Mouse (Mus musculus) MEL (cell line): ENCODE results near the gene Pttg1. TPM values are rescaled to one million over a fixed set of nuclear protein-coding genes. Genes with fewer than 3 reads are reported as not detected.

ENCODE experiments used
- DNase-seq: peaks from one replicate; pipeline ENCODE4 v3.0.0; 2011; ENCODE audit warnings: low read depth, low spot score
- H3K27ac ChIP-seq: 2 replicates; pipeline ENCODE4 v1.5.1; 2012; ENCODE audit warnings: low read depth, mild to moderate bottlenecking, control low read depth, low read length, moderate library complexity; ENCODE audit not compliant: control insufficient read depth
- H3K27me3 ChIP-seq, 2 experiments: fragments of 150-350 bp in 1 of 2; sonication (generic) in 1 of 2; 2 replicates each; pipeline ENCODE4 v1.6.1; 2012; ENCODE audit warnings: low read length in 2 of 2, mild to moderate bottlenecking in 2 of 2, improper control_type of control experiment in 1 of 2, moderate library complexity in 1 of 2; ENCODE audit not compliant: insufficient read depth in 2 of 2, control insufficient read depth in 1 of 2
- H3K36me3 ChIP-seq, 2 experiments: 2 replicates each; pipeline ENCODE4 v1.6.1; 2012 to 2014; ENCODE audit warnings: low read length in 2 of 2, improper control_type of control experiment in 1 of 2, inconsistent platforms in 1 of 2, mild to moderate bottlenecking in 1 of 2; ENCODE audit not compliant: insufficient read depth in 2 of 2, control insufficient read depth in 1 of 2
- H3K4me1 ChIP-seq, 2 experiments: fragments of 150-350 bp in 1 of 2; sonication (generic) in 1 of 2; 2 replicates each; pipeline ENCODE4 v1.6.1; 2012; ENCODE audit warnings: low read length in 2 of 2, improper control_type of control experiment in 1 of 2, mild to moderate bottlenecking in 1 of 2; ENCODE audit not compliant: insufficient read depth in 2 of 2, control insufficient read depth in 1 of 2
- H3K4me3 ChIP-seq, 2 experiments: fragments of 150-350 bp in 1 of 2; sonication (generic) in 1 of 2; 2 replicates each; pipeline ENCODE4 v1.5.1; 2012; ENCODE audit warnings: low read depth in 2 of 2, low read length in 2 of 2, mild to moderate bottlenecking in 2 of 2, moderate library complexity in 2 of 2, control low read depth in 1 of 2, improper control_type of control experiment in 1 of 2; ENCODE audit not compliant: control insufficient read depth in 1 of 2, insufficient read depth in 1 of 2
- H3K79me2 ChIP-seq: 2 replicates; pipeline ENCODE4 v1.6.1; 2012; ENCODE audit warnings: mild to moderate bottlenecking, low read length, moderate library complexity; ENCODE audit not compliant: control insufficient read depth, poor library complexity, insufficient read depth
- H3K9ac ChIP-seq: 2 replicates; pipeline ENCODE4 v1.6.1; 2012; ENCODE audit warnings: low read depth, mild to moderate bottlenecking, control low read depth, low read length, moderate library complexity; ENCODE audit not compliant: control insufficient read depth, poor library complexity, severe bottlenecking
- H3K9me3 ChIP-seq: fragments of 150-350 bp; sonication (generic); replicated peaks from 2 replicates; pipeline ENCODE4 v1.6.1; 2012; ENCODE audit warnings: mild to moderate bottlenecking, low read length, improper control_type of control experiment, moderate library complexity; ENCODE audit not compliant: insufficient read depth
- BHLHE40 ChIP-seq: IDR thresholded peaks from 2 replicates; pipeline ENCODE4 v1.6.1; 2012; ENCODE audit warnings: low read depth, mild to moderate bottlenecking, inconsistent platforms, low read length, improper control_type of control experiment, borderline replicate concordance
- CHD1 ChIP-seq: IDR thresholded peaks from 2 replicates; pipeline ENCODE4 v1.6.1; 2012; ENCODE audit warnings: low read depth, mild to moderate bottlenecking, inconsistent platforms, low read length, improper control_type of control experiment
- CHD2 ChIP-seq: IDR thresholded peaks from 2 replicates; pipeline ENCODE4 v1.6.1; 2011; ENCODE audit warnings: low read length, improper control_type of control experiment
- CTCF ChIP-seq, 3 experiments: IDR thresholded peaks in 2 of 3; conservative IDR thresholded peaks in 1 of 3; 2 replicates each; pipeline ENCODE4 v1.5.1; 2011 to 2012; ENCODE audit warnings: low read length in 3 of 3, low read depth in 2 of 3, mild to moderate bottlenecking in 2 of 3, improper control_type of control experiment in 1 of 3, inconsistent platforms in 1 of 3, mixed read lengths in 1 of 3, moderate library complexity in 1 of 3; ENCODE audit not compliant: control insufficient read depth in 1 of 3, insufficient read depth in 1 of 3, poor library complexity in 1 of 3, severe bottlenecking in 1 of 3
- E2F4 ChIP-seq: IDR thresholded peaks from 2 replicates; pipeline ENCODE4 v1.6.1; 2011; ENCODE audit warnings: low read depth, low read length, improper control_type of control experiment, borderline replicate concordance
- ELF1 ChIP-seq: IDR thresholded peaks from 2 replicates; pipeline ENCODE4 v1.6.1; 2014; ENCODE audit warnings: low read depth, mild to moderate bottlenecking, inconsistent platforms, low read length, improper control_type of control experiment, moderate library complexity
- EP300 ChIP-seq, 2 experiments: IDR thresholded peaks; 2 replicates each; pipeline ENCODE4 v1.6.1; 2011; ENCODE audit warnings: improper control_type of control experiment in 2 of 2, low read length in 2 of 2, low read depth in 1 of 2, mild to moderate bottlenecking in 1 of 2
- GATA1 ChIP-seq: IDR thresholded peaks from 2 replicates; pipeline ENCODE4 v1.6.1; 2011; ENCODE audit warnings: low read depth, low read length, improper control_type of control experiment
- JUND ChIP-seq: IDR thresholded peaks from 2 replicates; pipeline ENCODE4 v1.6.1; 2011; ENCODE audit warnings: low read depth, mild to moderate bottlenecking, improper control_type of control experiment, low read length
- KAT2A ChIP-seq: conservative IDR thresholded peaks from 2 replicates; pipeline ENCODE4 v1.6.1; 2012; ENCODE audit warnings: low read depth, low read length, improper control_type of control experiment, inconsistent platforms
- MAZ ChIP-seq: IDR thresholded peaks from 2 replicates; pipeline ENCODE4 v1.6.1; 2012; ENCODE audit warnings: low read depth, mild to moderate bottlenecking, inconsistent platforms, low read length, improper control_type of control experiment
- MXI1 ChIP-seq: IDR thresholded peaks from 2 replicates; pipeline ENCODE4 v1.6.1; 2011; ENCODE audit warnings: mild to moderate bottlenecking, low read depth, low read length, improper control_type of control experiment
- MYB ChIP-seq: IDR thresholded peaks from 2 replicates; pipeline ENCODE4 v1.6.1; 2011; ENCODE audit warnings: mild to moderate bottlenecking, low read depth, low read length, improper control_type of control experiment
- MYC ChIP-seq: IDR thresholded peaks from 2 replicates; pipeline ENCODE4 v1.6.1; 2011; ENCODE audit warnings: low read depth, mild to moderate bottlenecking, low read length, improper control_type of control experiment, moderate library complexity
- NRF1 ChIP-seq: IDR thresholded peaks from 2 replicates; pipeline ENCODE4 v1.6.1; 2014; ENCODE audit warnings: low read depth, mild to moderate bottlenecking, inconsistent platforms, low read length, improper control_type of control experiment, moderate library complexity; ENCODE audit not compliant: poor library complexity, insufficient read depth, severe bottlenecking
- POLR2A ChIP-seq, 2 experiments: IDR thresholded peaks; 2 replicates each; pipeline ENCODE4 v1.6.1; 2011 to 2012; ENCODE audit warnings: low read length in 2 of 2, mild to moderate bottlenecking in 2 of 2, control low read depth in 1 of 2, improper control_type of control experiment in 1 of 2, low read depth in 1 of 2, moderate library complexity in 1 of 2; ENCODE audit not compliant: control insufficient read depth in 1 of 2, insufficient read depth in 1 of 2, poor library complexity in 1 of 2
- POLR2AphosphoS2 ChIP-seq: IDR thresholded peaks from 2 replicates; pipeline ENCODE4 v1.6.1; 2011; ENCODE audit warnings: low read length, improper control_type of control experiment
- POLR2AphosphoS5 ChIP-seq: IDR thresholded peaks from 2 replicates; pipeline ENCODE4 v1.6.1; 2012; ENCODE audit warnings: low read depth, borderline replicate concordance, mild to moderate bottlenecking, inconsistent platforms, low read length, moderate library complexity, mixed read lengths
- RCOR1 ChIP-seq: IDR thresholded peaks from 2 replicates; pipeline ENCODE4 v1.6.1; 2012; ENCODE audit warnings: low read depth, mild to moderate bottlenecking, inconsistent platforms, low read length, improper control_type of control experiment
- SIN3A ChIP-seq: IDR thresholded peaks from 2 replicates; pipeline ENCODE4 v1.6.1; 2012; ENCODE audit warnings: low read length, improper control_type of control experiment, inconsistent platforms
- SMC3 ChIP-seq: IDR thresholded peaks from 2 replicates; pipeline ENCODE4 v1.6.1; 2011; ENCODE audit warnings: low read depth, low read length, improper control_type of control experiment
- TCF12 ChIP-seq: IDR thresholded peaks from 2 replicates; pipeline ENCODE4 v1.6.1; 2014; ENCODE audit warnings: low read depth, mild to moderate bottlenecking, inconsistent platforms, low read length, improper control_type of control experiment, moderate library complexity
- UBTF ChIP-seq: IDR thresholded peaks from 2 replicates; pipeline ENCODE4 v1.6.1; 2012; ENCODE audit warnings: low read depth, mild to moderate bottlenecking, inconsistent platforms, low read length, improper control_type of control experiment, moderate library complexity, borderline replicate concordance; ENCODE audit not compliant: insufficient read depth
- ZKSCAN1 ChIP-seq: IDR thresholded peaks from 2 replicates; pipeline ENCODE4 v1.6.1; 2012; ENCODE audit warnings: low read depth, mild to moderate bottlenecking, inconsistent platforms, low read length, improper control_type of control experiment, moderate library complexity
- ZNF384 ChIP-seq: IDR thresholded peaks from 2 replicates; pipeline ENCODE4 v1.6.1; 2012; ENCODE audit warnings: low read depth, mild to moderate bottlenecking, inconsistent platforms, low read length, improper control_type of control experiment
- polyA plus RNA-seq, 2 experiments: library from polyadenylated mRNA; stranded (reverse) in 1 of 2; unstranded in 1 of 2; fragments of >175 nt in 1 of 2; fragments of >200 nt in 1 of 2; gene quantifications; 2 replicates each; pipeline versions ENCODE4 v1.2.1 to v1.2.4; 2012; ENCODE audit warnings: low replicate concordance in 2 of 2, low read depth in 1 of 2; ENCODE audit not compliant: insufficient read length in 2 of 2, insufficient read depth in 1 of 2, missing spikeins in 1 of 2
- total RNA-seq: library from RNA; depleted of rRNA; stranded (reverse); fragments of 300-350 nt; gene quantifications from 2 replicates; pipeline ENCODE4 v1.2.3, GENCODE M21; 2012

The Pttg1 gene
- total and polyA plus RNA-seq, 3 experiments, result 73.6 to 140 TPM; not detected in 1

DNA sequence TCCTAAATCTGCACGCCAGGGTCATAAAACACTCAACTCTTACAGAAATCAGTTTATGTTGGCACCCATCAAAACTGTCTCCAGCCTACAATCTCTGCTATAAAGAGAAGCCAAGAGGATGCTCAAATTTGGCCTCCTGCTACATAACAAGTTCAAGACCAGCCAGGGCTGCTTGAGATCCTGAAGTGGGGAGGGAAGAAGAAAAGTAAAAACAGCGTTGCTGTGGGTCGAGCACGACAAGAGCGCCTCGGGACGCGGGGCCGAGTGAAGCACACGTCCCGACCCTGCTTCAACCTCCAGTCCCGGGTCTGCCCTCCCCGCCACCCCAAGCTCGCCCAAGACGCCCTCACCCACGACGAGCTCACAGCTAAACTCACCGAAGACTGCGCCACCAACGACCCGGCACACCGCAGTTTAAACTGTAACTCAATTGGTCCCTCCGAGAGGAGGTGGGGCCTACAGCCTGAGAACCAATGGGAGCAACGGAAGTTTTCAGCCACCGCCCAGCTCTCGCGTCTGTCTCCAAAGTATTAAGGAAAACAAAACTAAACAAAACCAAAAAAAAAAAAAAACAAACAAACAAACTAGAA, at the start of gene Pttg1 (continued):
- TF ChIP-seq TCF12, result peak; percentile 79
- TF ChIP-seq POLR2AphosphoS5, result peak; percentile 82; the same call in 1 of the 2 replicates
- peak; percentile 57; the same call in 1 of the 2 replicates for TF ChIP-seq MYC

DNA sequence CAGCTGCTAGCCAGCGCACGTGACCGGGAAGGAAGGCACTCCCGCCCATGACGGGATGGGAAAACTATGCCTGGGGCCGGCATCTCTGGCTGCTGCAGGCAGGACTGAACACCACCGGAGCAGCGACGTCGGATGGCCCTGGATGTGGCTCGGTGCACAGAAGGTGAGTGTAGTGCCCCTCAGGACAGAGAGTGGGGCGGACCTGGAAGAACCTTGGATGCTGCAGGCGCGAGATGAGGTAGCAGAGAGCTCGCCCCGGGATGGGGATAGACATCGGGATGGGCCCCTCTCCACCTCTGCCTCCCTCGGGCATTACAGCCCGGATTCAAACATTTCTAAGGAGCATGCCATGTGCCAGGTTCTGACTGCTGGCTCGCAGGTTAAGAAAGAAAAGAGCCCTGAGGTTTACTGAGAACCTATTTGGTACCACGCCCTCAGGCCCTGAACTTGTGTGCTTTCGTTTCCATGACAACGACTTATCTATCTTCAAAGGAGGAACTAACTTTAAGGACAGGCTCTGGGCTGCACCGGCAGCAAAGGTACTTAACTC, 48.2 kb upstream of the Pttg1 start, which contains the start of gene C1qtnf2:
C1qtnf2 (plus strand) TSS at position 52 of the 550 bp plus-strand sequence.
- H3K27ac ChIP-seq, result no peak within 1 kb of the TSS
- H3K9ac ChIP-seq, result no peak within 1 kb of the TSS
- no peak within 1 kb of the TSS for H3K4me3 ChIP-seq
- no peaks in the 10 kb centered on the region for H3K9me3 ChIP-seq
- H3K4me1 ChIP-seq, result peaks cover 0 to 14% of the 10 kb centered on the region in 2 experiments; a peak in 2 of 4 replicates
- peaks cover 2 to 6% of the 10 kb centered on the region in 2 experiments; a peak in 2 of 4 replicates for H3K27me3 ChIP-seq
- H3K36me3 ChIP-seq, result peaks cover 0 to 3% of the 10 kb centered on the region in 2 experiments; a peak in 1 of 4 replicates
- peak; percentile 93 for DNase-seq
- TF ChIP-seq POLR2AphosphoS5 (no peak), MXI1 (peak; percentile 43; the same call in 1 of the 2 replicates), NRF1 (peak; percentile 44; the same call in 1 of the 2 replicates), EP300 (IDR thresholded peaks at IDR 0.05; ENCODE audit: low read depth in 1 of 2, low read length in 2 of 2) (0 out of 4 replicates have a peak, but pooled peaks of 1 of the 2 experiments have one; percentile 26), MAZ (no peak), POLR2A (IDR thresholded peaks at IDR 0.05; ENCODE audit: control insufficient read depth in 1 of 2, insufficient read depth in 1 of 2, low read depth in 1 of 2, low read length in 2 of 2, poor library complexity in 1 of 2) (no peak), SIN3A (peak; percentile 79), GATA1 (peak; percentile 84), UBTF (no peak)
- H3K79me2 ChIP-seq, result no peaks in the 10 kb centered on the region

DNA sequence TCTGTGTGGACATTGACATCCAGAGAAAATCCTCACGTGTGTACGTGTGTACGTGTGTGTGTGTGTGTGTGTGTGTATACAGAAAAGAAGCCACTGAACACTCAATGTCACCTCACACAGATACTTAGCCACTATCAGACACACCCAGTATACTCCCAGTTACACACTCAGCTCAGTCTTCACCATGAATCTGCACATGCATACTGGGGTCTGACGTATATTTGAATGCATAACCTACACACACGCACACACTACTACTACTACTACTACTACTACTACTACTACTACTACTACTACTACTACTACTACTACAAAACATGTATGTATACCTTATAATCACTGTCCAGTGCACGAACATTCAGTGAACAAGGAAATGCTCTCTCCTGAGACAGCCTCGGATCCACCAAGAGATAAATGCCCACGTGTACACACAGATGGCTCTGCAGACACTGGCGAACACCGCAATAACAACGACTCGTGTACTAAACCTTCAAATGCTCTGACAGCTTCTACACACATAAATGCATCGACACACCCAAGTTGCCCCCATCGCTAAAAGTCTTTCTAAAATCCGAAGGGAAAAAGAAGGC, 47.7 kb upstream of the Pttg1 start:
- no peak overlapping the region for H3K27ac ChIP-seq
- no peaks in the 10 kb centered on the region for H3K79me2 ChIP-seq

More for the DNA sequence above, 47.7 kb upstream of the Pttg1 start:
- DNase-seq, result no peak
- no peaks in the 10 kb centered on the region for H3K9me3 ChIP-seq
- peaks cover 0 to 14% of the 10 kb centered on the region in 2 experiments; a peak in 2 of 4 replicates for H3K4me1 ChIP-seq
- TF ChIP-seq MYB (no peak), POLR2AphosphoS2 (no peak), SIN3A (no peak), CHD1 (no peak), POLR2A (IDR thresholded peaks at IDR 0.05; ENCODE audit: control insufficient read depth in 1 of 2, insufficient read depth in 1 of 2, low read depth in 1 of 2, low read length in 2 of 2, poor library complexity in 1 of 2) (no peak), BHLHE40 (no peak), JUND (no peak), CTCF (IDR thresholded peaks at IDR 0.05 in 2 of 3, conservative IDR thresholded peaks at IDR 0.05 in 1 of 3; ENCODE audit: control insufficient read depth in 1 of 3, insufficient read depth in 1 of 3, low read depth in 2 of 3, low read length in 3 of 3, poor library complexity in 1 of 3, severe bottlenecking in 1 of 3) (no peak), MXI1 (no peak), NRF1 (no peak), E2F4 (no peak), ELF1 (no peak), RCOR1 (no peak), ZKSCAN1 (no peak), KAT2A (no peak), CHD2 (no peak), ZNF384 (no peak), SMC3 (no peak), MAZ (no peak), TCF12 (no peak)
- TF ChIP-seq, all 39 proteins: peak for 0
- peaks cover 0 to 3% of the 10 kb centered on the region in 2 experiments; a peak in 1 of 4 replicates for H3K36me3 ChIP-seq
- no peak overlapping the region for H3K9ac ChIP-seq
- H3K27me3 ChIP-seq, result peaks cover 2 to 3% of the 10 kb centered on the region in 2 experiments; a peak in 2 of 4 replicates
- H3K4me3 ChIP-seq, result no peak overlapping the region
